Mouse (Mus musculus) heart, embryonic 10.5 days (tissue): ENCODE results near the gene Gjb3. TPM values are rescaled to one million over a fixed set of nuclear protein-coding genes. Genes with fewer than 3 reads are reported as not detected.

Experiments
- DNase-seq: peaks from one replicate; pipeline ENCODE4 v3.0.0-alpha.2; 2017; ENCODE audit warnings: low spot score
- H3K27ac ChIP-seq: fragments of 300-500 bp; sonication (generic); 2 replicates; pipeline ENCODE4 v1.5.1; 2016; ENCODE audit warnings: mild to moderate bottlenecking
- H3K27me3 ChIP-seq: fragments of 300-500 bp; sonication (generic); 2 replicates; pipeline ENCODE4 v1.6.1; 2016; ENCODE audit warnings: mild to moderate bottlenecking; ENCODE audit not compliant: poor library complexity, insufficient read depth, severe bottlenecking
- H3K36me3 ChIP-seq: fragments of 300-500 bp; sonication (generic); 2 replicates; pipeline ENCODE4 v1.6.1; 2016; ENCODE audit warnings: mild to moderate bottlenecking, moderate library complexity
- H3K4me1 ChIP-seq: fragments of 300-500 bp; sonication (generic); 2 replicates; pipeline ENCODE4 v1.6.1; 2016; ENCODE audit warnings: mild to moderate bottlenecking
- H3K4me3 ChIP-seq: fragments of 300-500 bp; sonication (generic); 2 replicates; pipeline ENCODE4 v1.5.1; 2016; ENCODE audit warnings: mild to moderate bottlenecking, moderate library complexity
- H3K9me3 ChIP-seq: fragments of 300-500 bp; sonication (generic); 2 replicates; pipeline ENCODE4 v1.6.1; 2016; ENCODE audit warnings: mild to moderate bottlenecking, moderate library complexity
- WGBS: fragments of 180-500 bp; shearing (Covaris S2); methylation state at CpG from one replicate; pipeline ENCODE4 v1.1.7; 2016; 5-methylcytosine and 5-hydroxymethylcytosine counted together
- polyA plus RNA-seq: library from polyadenylated mRNA; unstranded; fragments of >200 nt; fragmentation: Nextera tagmentation; extraction: Ambion mirVana; gene quantifications from 2 replicates; pipeline ENCODE4 v1.2.1, GENCODE M21; 2016

The Gjb3 gene
- polyA plus RNA-seq, 1 experiment from 2014 or later = 3.2 TPM

DNA sequence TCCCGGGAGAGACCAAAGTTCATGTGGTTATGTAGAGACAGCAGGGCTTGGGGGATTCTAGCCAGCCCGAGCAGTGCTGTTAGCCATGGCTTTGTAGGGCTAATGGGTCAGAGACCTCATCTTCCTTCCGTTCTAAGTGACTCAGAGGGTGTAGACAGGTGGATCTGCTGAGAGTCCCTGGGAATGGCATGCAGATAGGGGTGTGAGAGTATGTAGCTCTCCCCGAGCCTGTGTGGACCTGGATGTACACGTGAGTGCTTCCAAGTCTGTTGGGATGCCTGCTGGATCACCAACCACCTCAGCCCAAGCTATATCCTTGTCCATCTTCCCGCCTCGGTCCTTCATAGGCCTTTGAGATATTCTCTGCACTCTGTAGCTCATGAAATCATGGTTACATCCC is 2.3 kb downstream of the Gjb3 start:
- 46% methylated on average over 7 of the region's 7 CpGs for WGBS
- no peaks in the 10 kb centered on the region for H3K9me3 ChIP-seq
- no peaks in the 10 kb centered on the region for H3K36me3 ChIP-seq
- no peak overlapping the region for H3K4me3 ChIP-seq
- no peak overlapping the region for H3K27ac ChIP-seq
- no peak for DNase-seq
- peaks cover 83% of the 10 kb centered on the region for H3K27me3 ChIP-seq
- H3K4me1 ChIP-seq = peaks cover 20% of the 10 kb centered on the region

DNA sequence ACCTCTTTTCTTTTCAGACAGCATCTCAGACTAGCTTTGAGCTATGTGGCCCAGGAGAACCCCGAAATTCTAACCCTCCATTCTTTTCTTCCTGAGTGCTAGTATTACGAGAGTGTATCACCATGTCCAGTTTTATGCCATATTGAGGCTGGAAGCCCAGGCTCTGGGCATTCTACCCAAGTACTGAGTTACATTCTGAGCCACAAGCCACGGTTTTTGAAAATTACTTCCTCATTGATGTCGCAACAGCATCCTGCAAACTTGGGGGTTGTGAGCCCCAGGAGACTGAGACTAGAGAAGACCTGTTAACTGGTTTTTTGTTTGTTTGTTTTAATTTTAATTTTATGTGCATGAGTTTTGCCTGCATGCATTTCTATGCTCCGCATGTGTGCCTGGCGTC is 2.9 kb downstream of the Gjb3 start:
- Histone ChIP-seq H3K9me3 (no peaks in the 10 kb centered on the region), H3K36me3 (no peaks in the 10 kb centered on the region), H3K4me3 (no peak overlapping the region), H3K4me1 (peaks cover 20% of the 10 kb centered on the region), H3K27ac (no peak overlapping the region), H3K27me3 (peaks cover 79% of the 10 kb centered on the region)
- no peak for DNase-seq
- WGBS = 65% methylated on average over 6 of the region's 6 CpGs

DNA sequence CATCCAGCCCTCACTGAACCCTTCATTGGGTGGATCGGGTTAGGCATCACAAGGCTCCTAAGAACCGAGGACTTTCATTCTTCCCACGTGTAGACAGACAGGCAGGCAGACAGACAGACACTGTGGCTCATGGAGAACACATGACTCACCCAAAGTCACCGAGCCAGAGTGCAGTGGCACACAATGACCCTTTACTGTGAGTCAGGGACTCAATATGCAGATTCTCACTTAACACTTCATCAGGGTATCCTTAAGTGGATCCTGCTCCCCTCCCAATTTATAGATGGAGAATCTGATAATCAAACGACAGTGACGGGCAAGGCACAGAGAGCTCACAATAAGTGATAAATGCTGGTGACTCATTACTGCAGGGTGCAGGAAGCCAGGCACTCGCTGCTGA is 3.4 kb downstream of the Gjb3 start:
- no peaks in the 10 kb centered on the region for H3K9me3 ChIP-seq
- H3K36me3 ChIP-seq = no peaks in the 10 kb centered on the region
- peaks cover 74% of the 10 kb centered on the region for H3K27me3 ChIP-seq
- no peak overlapping the region for H3K4me3 ChIP-seq
- peaks cover 20% of the 10 kb centered on the region for H3K4me1 ChIP-seq
- DNase-seq = no peak
- H3K27ac ChIP-seq = no peak overlapping the region
- 29% methylated on average over 7 of the region's 7 CpGs for WGBS

DNA sequence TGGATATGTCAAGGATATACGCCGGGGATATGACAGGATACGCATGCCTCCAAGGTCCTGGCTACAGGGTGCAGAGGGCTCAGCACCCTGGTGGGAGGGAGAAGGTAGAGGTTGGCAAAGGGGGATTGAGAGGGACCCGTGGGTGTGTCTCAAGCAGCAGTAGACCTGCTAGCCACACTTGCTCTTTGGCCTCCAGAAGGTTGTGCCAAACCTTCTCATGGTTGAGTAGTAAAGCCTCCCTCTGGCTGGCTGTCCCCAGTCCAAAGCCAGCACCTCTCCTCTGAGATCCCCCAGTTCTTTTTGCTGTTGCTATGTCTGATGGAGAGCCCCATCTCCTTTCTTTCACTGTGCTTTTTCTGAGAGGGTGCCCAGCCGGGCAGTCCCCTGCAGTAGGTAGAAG is 5.4 kb downstream of the Gjb3 start:
- peaks cover 11% of the 10 kb centered on the region for H3K4me1 ChIP-seq
- no peak for DNase-seq
- no peak overlapping the region for H3K27ac ChIP-seq
- H3K4me3 ChIP-seq = no peak overlapping the region
- H3K36me3 ChIP-seq = no peaks in the 10 kb centered on the region
- no peaks in the 10 kb centered on the region for H3K9me3 ChIP-seq
- peaks cover 54% of the 10 kb centered on the region for H3K27me3 ChIP-seq
- WGBS = 83% methylated on average over 5 of the region's 5 CpGs

DNA sequence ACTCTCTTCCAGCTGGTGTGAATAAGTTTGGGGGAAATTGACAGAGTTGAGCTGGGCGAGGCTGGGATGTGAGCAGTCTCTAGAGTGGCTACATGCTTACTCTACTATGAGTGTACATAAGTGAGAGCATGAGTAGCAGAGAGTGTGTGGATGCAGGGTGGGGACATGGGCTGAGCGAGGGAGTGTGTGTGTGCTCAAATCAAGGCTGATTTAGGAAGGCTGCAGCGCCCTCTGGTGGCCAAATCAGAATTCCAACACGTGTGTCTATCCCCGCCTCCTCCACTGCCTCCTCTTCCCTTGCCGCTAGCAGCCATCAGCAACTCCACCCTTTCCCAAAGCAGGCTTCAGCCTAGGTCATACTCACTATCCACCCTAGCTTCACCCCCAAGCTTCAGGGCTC is 5.9 kb downstream of the Gjb3 start:
- WGBS = 11% methylated on average over 6 of the region's 6 CpGs
- H3K27me3 ChIP-seq = peaks cover 49% of the 10 kb centered on the region
- DNase-seq = peak; percentile 88
- H3K4me1 ChIP-seq = peaks cover 6% of the 10 kb centered on the region
- H3K4me3 ChIP-seq = no peak overlapping the region
- H3K36me3 ChIP-seq = no peaks in the 10 kb centered on the region
- no peak overlapping the region for H3K27ac ChIP-seq
- no peaks in the 10 kb centered on the region for H3K9me3 ChIP-seq

DNA sequence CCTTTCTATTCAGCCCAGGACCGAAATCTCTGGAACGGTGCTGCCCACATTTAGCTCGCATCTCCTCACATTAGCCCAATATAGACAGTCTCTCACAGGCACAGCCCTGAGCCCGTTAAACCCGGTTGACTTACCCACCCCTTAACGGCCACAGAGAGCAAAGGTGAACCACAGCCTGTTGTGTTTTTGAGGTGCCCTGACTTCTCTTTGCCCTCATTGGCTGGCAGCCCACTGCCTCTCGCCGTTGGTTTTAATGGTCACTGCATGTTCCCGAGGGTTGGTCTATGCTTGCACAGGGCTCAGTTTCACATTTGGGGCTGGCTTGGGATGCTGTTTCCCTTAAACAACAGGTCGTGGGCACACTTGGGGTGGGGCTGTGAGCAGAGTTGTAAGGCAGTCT is 6.3 kb downstream of the Gjb3 start:
- Histone ChIP-seq H3K4me1 (peaks cover under 1% of the 10 kb centered on the region; the same call in 1 of the 2 replicates), H3K4me3 (no peak overlapping the region), H3K36me3 (no peaks in the 10 kb centered on the region), H3K27me3 (peaks cover 44% of the 10 kb centered on the region), H3K9me3 (no peaks in the 10 kb centered on the region), H3K27ac (no peak overlapping the region)
- 76% methylated on average over 10 of the region's 10 CpGs for WGBS
- DNase-seq = no peak

DNA sequence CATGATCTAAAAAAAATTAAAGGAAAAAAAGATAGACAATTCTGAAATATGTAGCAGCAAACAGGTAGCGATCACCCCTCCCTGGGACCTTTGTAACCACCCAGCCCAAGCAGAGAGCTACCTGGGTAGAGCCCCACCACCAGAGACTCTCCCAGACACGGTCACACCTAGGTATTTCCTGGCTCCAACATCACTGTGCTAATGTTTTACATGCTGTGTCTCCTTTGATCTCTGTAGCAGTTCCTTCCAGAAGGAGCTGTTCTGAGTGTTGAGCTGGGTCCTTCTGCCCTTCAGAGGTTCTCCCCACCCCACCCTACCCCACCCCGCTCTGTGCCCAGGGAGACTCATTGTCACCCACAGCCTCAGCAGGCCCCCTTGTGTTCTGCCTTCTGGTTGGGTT is 7.0 kb downstream of the Gjb3 start:
- Histone ChIP-seq H3K9me3 (no peaks in the 10 kb centered on the region), H3K4me1 (no peaks in the 10 kb centered on the region), H3K27ac (no peak overlapping the region), H3K4me3 (no peak overlapping the region), H3K27me3 (peaks cover 44% of the 10 kb centered on the region), H3K36me3 (no peaks in the 10 kb centered on the region)
- 71% methylated on average over 3 of the region's 3 CpGs for WGBS
- no peak for DNase-seq

DNA sequence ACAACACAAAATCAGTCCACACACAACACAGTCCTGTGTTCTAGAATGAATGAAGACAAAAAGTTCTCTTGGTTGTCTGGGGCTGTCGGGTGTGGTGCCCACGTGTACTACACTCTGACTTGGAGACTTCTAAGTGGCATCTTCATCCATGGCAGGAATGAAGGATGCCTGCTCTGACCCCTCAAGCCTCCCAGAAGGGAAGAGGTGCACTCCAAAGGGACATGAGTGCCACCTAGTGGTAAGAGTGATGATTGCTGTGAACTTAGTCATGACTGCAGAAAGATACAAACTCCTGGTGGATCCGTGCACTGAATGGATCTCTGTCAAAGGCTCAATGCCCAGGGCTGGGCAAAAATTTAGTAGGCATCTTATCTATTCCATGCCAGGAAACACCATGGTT is 11.0 kb downstream of the Gjb3 start:
- Histone ChIP-seq H3K4me1 (0 out of 2 replicates have a peak, but pooled peaks cover under 1% of the 10 kb centered on the region), H3K4me3 (no peak overlapping the region), H3K27ac (no peak overlapping the region), H3K9me3 (no peaks in the 10 kb centered on the region), H3K27me3 (peaks cover 30% of the 10 kb centered on the region), H3K36me3 (no peaks in the 10 kb centered on the region)
- 6% methylated on average over 3 of the region's 3 CpGs for WGBS
- DNase-seq = no peak

DNA sequence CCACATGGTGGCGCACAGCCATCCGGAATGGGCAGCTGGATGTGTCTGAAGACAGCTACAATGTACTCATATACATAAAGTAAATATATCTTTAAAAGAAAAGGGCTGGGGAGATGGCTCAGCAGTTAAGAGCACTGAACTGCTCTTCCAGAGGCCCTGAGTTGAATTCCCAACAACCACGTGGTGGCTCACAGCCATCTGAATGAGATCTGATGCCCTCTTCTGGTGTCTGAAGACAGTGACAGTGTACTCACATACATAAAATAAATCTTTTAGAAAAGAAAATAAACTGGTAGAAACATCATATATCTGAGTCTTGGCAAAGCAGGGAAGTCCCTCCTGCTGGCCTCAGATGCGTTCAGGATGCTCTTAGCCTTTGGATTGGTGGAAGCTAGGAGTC is 13.5 kb downstream of the Gjb3 start:
- H3K27me3 ChIP-seq = peaks cover 50% of the 10 kb centered on the region
- H3K4me3 ChIP-seq = no peak overlapping the region
- no peak overlapping the region for H3K27ac ChIP-seq
- peaks cover 7% of the 10 kb centered on the region; the same call in 1 of the 2 replicates for H3K4me1 ChIP-seq
- 58% methylated on average over 4 of the region's 4 CpGs for WGBS
- H3K9me3 ChIP-seq = no peaks in the 10 kb centered on the region
- DNase-seq = no peak
- H3K36me3 ChIP-seq = no peaks in the 10 kb centered on the region

DNA sequence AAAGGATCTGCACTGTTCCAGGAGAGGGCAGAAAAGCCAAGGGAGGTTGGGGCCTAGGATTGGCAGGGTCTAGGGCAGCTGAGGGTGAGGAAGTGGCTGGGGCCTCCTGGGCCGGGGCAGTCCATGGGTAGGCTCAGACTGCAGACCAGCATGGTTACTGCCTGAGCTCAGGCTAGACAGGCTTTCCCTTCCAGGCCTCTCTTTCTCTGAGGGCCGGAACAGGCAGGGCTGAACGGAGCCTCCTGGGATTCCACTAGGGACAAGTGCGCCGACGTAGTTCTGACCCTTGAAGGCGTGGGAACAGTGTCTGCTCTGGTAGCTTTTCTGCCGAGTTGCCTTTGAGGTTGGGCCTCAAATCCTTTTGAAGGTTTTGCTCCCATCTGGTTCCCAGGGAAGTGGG is 14.9 kb downstream of the Gjb3 start:
- Histone ChIP-seq H3K27me3 (peaks cover 63% of the 10 kb centered on the region), H3K4me3 (no peak overlapping the region), H3K4me1 (peaks cover 7% of the 10 kb centered on the region; the same call in 1 of the 2 replicates), H3K36me3 (no peaks in the 10 kb centered on the region), H3K27ac (no peak overlapping the region), H3K9me3 (no peaks in the 10 kb centered on the region)
- DNase-seq = no peak
- 76% methylated on average over 8 of the region's 8 CpGs for WGBS

DNA sequence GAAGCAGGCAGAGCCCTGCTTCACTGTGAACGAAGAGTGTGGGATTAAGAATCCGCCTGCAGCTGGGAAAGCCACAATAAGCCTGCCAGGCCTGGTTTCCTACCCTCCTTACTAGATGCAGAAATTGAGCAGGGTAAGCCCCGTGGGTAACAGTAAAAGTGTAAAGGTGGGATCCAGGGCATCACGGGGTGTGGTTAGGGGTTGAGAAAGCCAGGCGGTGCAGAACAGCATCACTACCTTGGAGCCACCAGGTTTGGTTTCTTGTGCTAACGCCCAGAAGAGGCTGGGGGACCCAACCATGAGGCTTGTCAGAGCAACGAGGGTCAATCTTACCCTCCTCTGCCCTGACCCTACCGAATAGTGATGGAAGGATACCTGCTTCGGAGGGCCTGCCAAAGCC is 16.1 kb downstream of the Gjb3 start:
- H3K27ac ChIP-seq = 0 out of 2 replicates have a peak overlapping the region, but pooled peaks have one; percentile 77
- H3K27me3 ChIP-seq = peaks cover 63% of the 10 kb centered on the region
- WGBS = 41% methylated on average over 9 of the region's 9 CpGs
- peaks cover 9% of the 10 kb centered on the region; the same call in 1 of the 2 replicates for H3K4me1 ChIP-seq
- H3K36me3 ChIP-seq = no peaks in the 10 kb centered on the region
- H3K4me3 ChIP-seq = peak overlapping the region; percentile 63
- no peaks in the 10 kb centered on the region for H3K9me3 ChIP-seq
- DNase-seq = no peak

DNA sequence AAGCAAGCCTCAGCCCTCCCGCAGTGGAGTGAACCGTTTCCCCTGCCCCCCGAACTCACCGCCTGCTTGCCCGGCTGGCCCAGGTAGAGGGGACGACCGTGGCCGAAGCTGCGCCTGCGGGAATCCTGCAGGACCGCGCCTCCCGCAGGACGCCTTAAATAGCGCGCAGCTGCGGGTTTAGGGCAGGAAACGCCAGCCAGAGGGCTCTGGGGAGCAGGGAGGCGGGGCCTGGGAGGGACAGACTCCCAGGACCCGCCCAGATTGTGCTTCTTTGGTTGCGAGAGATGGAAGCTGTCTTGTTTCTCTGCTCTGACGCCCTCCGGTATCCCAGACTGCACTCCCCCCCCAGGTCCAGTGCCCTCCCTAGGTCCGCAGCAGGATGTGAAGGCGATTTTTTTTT is 16.8 kb downstream of the Gjb3 start, which contains the start of gene Gja4:
TSS of gene Gja4 (minus strand) at position 179 of the 400 bp plus-strand sequence.
- H3K27me3 ChIP-seq = peaks cover 60% of the 10 kb centered on the region
- DNase-seq = peak; percentile 89
- no peaks in the 10 kb centered on the region for H3K36me3 ChIP-seq
- under 1% methylated on average over 24 of the region's 25 CpGs for WGBS
- peaks cover 9% of the 10 kb centered on the region; the same call in 1 of the 2 replicates for H3K4me1 ChIP-seq
- peak within 1 kb of the TSS; percentile 63 for H3K4me3 ChIP-seq
- H3K27ac ChIP-seq = peak within 1 kb of the TSS; percentile 77
- H3K9me3 ChIP-seq = no peaks in the 10 kb centered on the region

DNA sequence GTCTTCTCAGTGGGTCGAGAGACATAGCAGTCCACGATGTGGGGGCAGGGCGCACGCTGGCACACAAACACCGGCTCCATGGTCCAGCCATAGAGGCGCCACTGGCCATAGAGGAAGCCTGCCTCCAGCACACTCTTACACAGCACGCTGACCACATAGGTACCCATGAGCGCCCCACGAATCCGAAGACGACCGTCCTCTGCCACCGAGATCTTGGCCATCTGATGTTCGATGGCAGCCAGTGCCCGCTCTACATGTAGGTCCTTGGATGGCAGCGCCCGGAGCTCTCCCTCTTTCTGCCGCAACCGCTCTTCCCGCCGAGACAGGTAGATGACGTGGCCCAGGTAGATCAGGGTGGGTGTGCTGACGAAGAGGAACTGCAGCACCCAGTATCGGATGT is 18.3 kb downstream of the Gjb3 start:
- DNase-seq = no peak
- 53% methylated on average over 24 of the region's 24 CpGs for WGBS
- Histone ChIP-seq H3K27me3 (peaks cover 54% of the 10 kb centered on the region), H3K4me1 (peaks cover 9% of the 10 kb centered on the region; the same call in 1 of the 2 replicates), H3K27ac (peak overlapping the region; percentile 77; the same call in 1 of the 2 replicates), H3K4me3 (peak overlapping the region; percentile 63), H3K9me3 (no peaks in the 10 kb centered on the region), H3K36me3 (no peaks in the 10 kb centered on the region)

DNA sequence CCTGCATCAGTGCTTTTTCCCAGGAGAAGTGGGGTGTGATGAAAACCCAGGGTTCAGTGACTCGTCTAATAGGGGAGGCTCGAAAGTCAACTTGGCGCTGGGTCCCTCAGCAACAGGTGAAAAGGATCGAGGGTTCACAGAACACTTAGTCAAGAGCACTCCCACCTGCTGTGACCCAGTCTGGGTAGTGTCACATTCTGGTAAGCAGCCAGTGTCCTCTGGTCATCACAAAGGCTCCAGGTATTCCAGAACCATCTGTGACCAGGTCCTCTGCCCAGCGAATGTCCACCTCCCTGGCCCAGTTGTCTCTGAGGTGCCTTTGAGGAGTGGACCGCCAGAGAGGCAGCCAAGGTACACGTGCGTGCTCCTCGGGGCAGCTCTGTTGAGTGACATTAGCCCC is 19.1 kb downstream of the Gjb3 start:
- WGBS = 52% methylated on average over 9 of the region's 9 CpGs
- H3K27ac ChIP-seq = no peak overlapping the region
- no peaks in the 10 kb centered on the region for H3K36me3 ChIP-seq
- H3K4me1 ChIP-seq = peaks cover 9% of the 10 kb centered on the region; the same call in 1 of the 2 replicates
- H3K27me3 ChIP-seq = peaks cover 54% of the 10 kb centered on the region
- H3K4me3 ChIP-seq = peak overlapping the region; percentile 63
- no peak for DNase-seq
- H3K9me3 ChIP-seq = no peaks in the 10 kb centered on the region
